Mouse (Mus musculus) heart, embryonic 10.5 days (tissue): ENCODE measurements at regions not wholly inside any gene's neighbourhood (a gene's known extent, or its start where the extent isn't known, plus 50 kb on each side); places are given as distances from the start of the nearest gene placed in this dataset.

Experiments used
- DNase-seq: peaks from one replicate; pipeline ENCODE4 v3.0.0-alpha.2; 2017; ENCODE audit warnings: low spot score
- H3K27ac ChIP-seq: fragments of 300-500 bp; sonication (generic); 2 replicates; pipeline ENCODE4 v1.5.1; 2016; ENCODE audit warnings: mild to moderate bottlenecking
- H3K27me3 ChIP-seq: fragments of 300-500 bp; sonication (generic); 2 replicates; pipeline ENCODE4 v1.6.1; 2016; ENCODE audit warnings: mild to moderate bottlenecking; ENCODE audit not compliant: poor library complexity, insufficient read depth, severe bottlenecking
- H3K36me3 ChIP-seq: fragments of 300-500 bp; sonication (generic); 2 replicates; pipeline ENCODE4 v1.6.1; 2016; ENCODE audit warnings: mild to moderate bottlenecking, moderate library complexity
- H3K4me1 ChIP-seq: fragments of 300-500 bp; sonication (generic); 2 replicates; pipeline ENCODE4 v1.6.1; 2016; ENCODE audit warnings: mild to moderate bottlenecking
- H3K4me3 ChIP-seq: fragments of 300-500 bp; sonication (generic); 2 replicates; pipeline ENCODE4 v1.5.1; 2016; ENCODE audit warnings: mild to moderate bottlenecking, moderate library complexity
- H3K9me3 ChIP-seq: fragments of 300-500 bp; sonication (generic); 2 replicates; pipeline ENCODE4 v1.6.1; 2016; ENCODE audit warnings: mild to moderate bottlenecking, moderate library complexity
- WGBS: fragments of 180-500 bp; shearing (Covaris S2); methylation state at CpG from one replicate; pipeline ENCODE4 v1.1.7; 2016; 5-methylcytosine and 5-hydroxymethylcytosine counted together

DNA sequence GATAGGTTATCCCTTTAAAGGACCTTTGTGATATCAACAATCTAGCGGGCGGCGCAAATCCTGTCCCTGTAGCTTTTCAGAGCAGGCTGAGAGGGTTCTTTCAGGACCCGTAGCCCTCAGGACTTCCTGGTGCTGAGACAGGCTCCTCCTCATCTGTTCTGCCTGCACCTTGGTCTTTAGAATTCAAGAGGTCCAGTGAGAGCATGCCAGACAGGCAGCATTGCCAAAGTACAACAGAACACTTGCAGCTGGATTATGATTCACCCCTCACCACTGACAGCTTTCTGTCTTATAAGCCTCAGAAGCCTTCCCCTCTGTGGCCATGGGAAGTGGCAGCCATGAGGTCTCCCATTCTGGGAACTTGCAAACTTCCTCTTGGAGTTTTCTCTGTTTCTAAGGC lies 216.0 kb upstream of the Irx2 start:
- Histone ChIP-seq H3K27me3 (peaks cover 19% of the 10 kb centered on the region; the same call in 1 of the 2 replicates), H3K27ac (no peak overlapping the region), H3K4me1 (no peaks in the 10 kb centered on the region), H3K9me3 (no peaks in the 10 kb centered on the region), H3K36me3 (no peaks in the 10 kb centered on the region), H3K4me3 (no peak overlapping the region)
- 81% methylated on average over 4 of the region's 4 CpGs for WGBS
- DNase-seq: no peak

- H3K27ac ChIP-seq: no peak overlapping the region
- no peaks in the 10 kb centered on the region for H3K36me3 ChIP-seq
- no peaks in the 10 kb centered on the region for H3K9me3 ChIP-seq
- H3K27me3 ChIP-seq: peaks cover 24% of the 10 kb centered on the region; the same call in 1 of the 2 replicates
- peaks cover 14% of the 10 kb centered on the region; the same call in 1 of the 2 replicates for H3K4me1 ChIP-seq
- DNase-seq: no peak
- H3K4me3 ChIP-seq: no peak overlapping the region
- WGBS: 86% methylated on average over 2 of the region's 2 CpGs
These were observed 211.6 kb upstream of the Irx2 start for GRCm38 (mm10) chr13:72416981-72417380.

DNA sequence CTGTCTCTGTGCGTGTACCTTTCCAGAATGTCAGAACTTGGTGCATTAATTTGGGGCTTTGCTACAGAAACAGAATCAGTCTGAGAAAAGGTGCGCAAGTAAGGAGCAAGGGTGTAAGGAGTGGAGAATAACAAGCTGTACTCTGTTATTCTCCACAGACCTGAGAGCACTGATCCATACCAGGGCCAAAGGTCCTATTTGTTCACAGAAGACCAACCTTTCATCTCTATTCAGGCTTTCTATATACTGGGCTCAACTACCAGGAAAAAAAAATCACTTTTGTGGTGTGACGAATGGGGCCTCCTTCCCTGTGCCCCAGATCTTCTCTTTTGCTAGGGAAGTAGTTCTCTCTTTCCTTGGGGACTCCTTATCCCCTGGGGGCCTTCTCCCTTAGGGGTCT lies 210.8 kb upstream of the Irx2 start:
- Histone ChIP-seq H3K27me3 (0 out of 2 replicates have a peak, but pooled peaks cover 19% of the 10 kb centered on the region), H3K36me3 (no peaks in the 10 kb centered on the region), H3K9me3 (no peaks in the 10 kb centered on the region), H3K4me3 (no peak overlapping the region), H3K27ac (no peak overlapping the region), H3K4me1 (peaks cover 14% of the 10 kb centered on the region; the same call in 1 of the 2 replicates)
- no peak for DNase-seq
- 90% methylated on average over 3 of the region's 3 CpGs for WGBS

GRCm38 (mm10) chr13:72418285-72418684 lies 210.3 kb upstream of the Irx2 start:
- 75% methylated on average over 2 of the region's 2 CpGs for WGBS
- H3K36me3 ChIP-seq: no peaks in the 10 kb centered on the region
- no peak overlapping the region for H3K4me3 ChIP-seq
- H3K27ac ChIP-seq: peak overlapping the region; percentile 49; the same call in 1 of the 2 replicates
- no peaks in the 10 kb centered on the region for H3K9me3 ChIP-seq
- 0 out of 2 replicates have a peak, but pooled peaks cover 15% of the 10 kb centered on the region for H3K27me3 ChIP-seq
- no peak for DNase-seq
- H3K4me1 ChIP-seq: peaks cover 14% of the 10 kb centered on the region; the same call in 1 of the 2 replicates

- H3K9me3 ChIP-seq: no peaks in the 10 kb centered on the region
- peak overlapping the region; percentile 48; the same call in 1 of the 2 replicates for H3K27ac ChIP-seq
- H3K4me3 ChIP-seq: no peak overlapping the region
- 0 out of 2 replicates have a peak, but pooled peaks cover 12% of the 10 kb centered on the region for H3K27me3 ChIP-seq
- no peaks in the 10 kb centered on the region for H3K36me3 ChIP-seq
- peak; percentile 89 for DNase-seq
- WGBS: 49% methylated on average over 4 of the region's 4 CpGs
- peaks cover 14% of the 10 kb centered on the region; the same call in 1 of the 2 replicates for H3K4me1 ChIP-seq
These were observed 209.1 kb upstream of the Irx2 start for GRCm38 (mm10) chr13:72419532-72419931.

DNA sequence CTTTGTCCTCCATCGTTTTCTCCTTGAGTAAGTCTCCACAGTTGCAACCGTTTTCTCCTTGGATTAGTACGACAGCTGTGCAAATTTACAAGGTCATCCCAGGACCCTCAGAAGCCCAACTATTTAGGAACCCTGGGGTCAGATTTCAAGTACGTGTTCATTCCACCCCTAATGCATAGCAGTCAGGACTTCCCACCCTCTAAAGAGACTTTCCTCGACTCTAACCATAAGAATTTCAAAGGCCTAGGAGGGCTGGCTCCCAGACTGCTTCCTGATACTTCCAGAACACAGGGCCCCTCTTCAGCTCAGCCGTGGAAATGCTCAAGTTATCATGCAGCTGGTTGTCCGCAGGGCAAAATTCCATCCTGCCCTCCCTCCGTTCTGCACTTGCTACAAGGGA lies 202.7 kb upstream of the Irx2 start:
- Histone ChIP-seq H3K27ac (peak overlapping the region; percentile 10; the same call in 1 of the 2 replicates), H3K4me3 (no peak overlapping the region), H3K9me3 (no peaks in the 10 kb centered on the region), H3K4me1 (peaks cover 11% of the 10 kb centered on the region), H3K27me3 (0 out of 2 replicates have a peak, but pooled peaks cover 5% of the 10 kb centered on the region), H3K36me3 (no peaks in the 10 kb centered on the region)
- WGBS: 46% methylated on average over 8 of the region's 8 CpGs
- no peak for DNase-seq

DNA sequence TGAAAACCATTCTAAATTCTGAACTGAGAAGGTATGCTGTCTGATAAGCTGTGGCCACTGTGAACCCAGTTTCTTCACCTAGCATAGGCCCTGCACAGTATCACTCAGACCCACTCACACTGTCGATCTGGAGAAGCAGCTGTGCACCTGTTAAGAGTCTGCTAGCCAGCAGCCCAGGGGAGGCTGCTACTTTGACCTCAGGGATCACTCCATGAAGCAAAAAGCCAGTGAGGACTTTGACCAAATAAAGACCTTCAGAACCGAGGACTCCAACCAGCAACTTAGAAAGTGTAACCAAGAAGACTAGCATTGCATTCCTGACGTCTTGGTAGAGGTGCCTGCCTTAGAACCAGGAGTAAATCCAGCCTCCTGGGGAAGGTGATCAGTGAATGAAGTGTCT lies 183.3 kb upstream of the Irx2 start:
- WGBS: 67% methylated on average over 3 of the region's 3 CpGs
- Histone ChIP-seq H3K36me3 (no peaks in the 10 kb centered on the region), H3K4me1 (no peaks in the 10 kb centered on the region), H3K4me3 (no peak overlapping the region), H3K27me3 (no peaks in the 10 kb centered on the region), H3K9me3 (no peaks in the 10 kb centered on the region), H3K27ac (no peak overlapping the region)
- DNase-seq: no peak

DNA sequence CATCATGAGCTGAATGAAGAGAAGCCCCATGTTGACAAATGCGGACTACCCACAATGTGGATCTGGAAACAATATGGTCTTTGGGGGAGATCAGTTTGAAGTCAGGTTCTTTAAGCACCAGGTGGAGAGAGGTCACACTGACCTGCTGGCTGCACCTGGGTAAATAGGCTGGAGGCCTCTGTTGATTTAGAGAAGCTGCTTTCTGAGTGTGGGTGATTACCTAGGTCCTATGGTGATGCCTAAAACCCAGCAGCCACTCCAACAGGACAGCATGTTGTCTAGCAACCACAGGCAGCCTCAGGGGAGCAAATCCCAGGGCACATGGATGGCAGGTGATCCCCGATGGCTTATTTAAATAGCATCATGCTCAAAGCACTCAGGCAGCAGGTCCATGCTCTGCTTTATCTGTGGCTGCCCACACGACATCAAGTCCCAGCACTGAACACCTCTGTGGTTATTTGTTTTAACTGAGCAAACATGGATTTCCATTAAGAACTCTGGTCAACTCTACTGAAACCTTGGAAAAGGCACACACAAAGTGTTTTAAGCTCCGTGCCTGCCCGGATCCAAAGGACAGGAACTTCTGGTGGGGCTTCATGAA lies 180.1 kb upstream of the Irx2 start:
- no peak overlapping the region for H3K27ac ChIP-seq
- 78% methylated on average over 5 of the region's 5 CpGs for WGBS
- H3K36me3 ChIP-seq: no peaks in the 10 kb centered on the region
- no peaks in the 10 kb centered on the region for H3K4me1 ChIP-seq
- no peaks in the 10 kb centered on the region for H3K27me3 ChIP-seq
- no peaks in the 10 kb centered on the region for H3K9me3 ChIP-seq
- DNase-seq: no peak
- no peak overlapping the region for H3K4me3 ChIP-seq

- Histone ChIP-seq H3K36me3 (no peaks in the 10 kb centered on the region), H3K9me3 (no peaks in the 10 kb centered on the region), H3K4me3 (no peak overlapping the region), H3K27ac (no peak overlapping the region), H3K27me3 (peaks cover 13% of the 10 kb centered on the region; the same call in 1 of the 2 replicates), H3K4me1 (peaks cover 13% of the 10 kb centered on the region; the same call in 1 of the 2 replicates)
- no peak for DNase-seq
- WGBS: 80% methylated on average over 7 of the region's 7 CpGs
These were observed 133.3 kb upstream of the Irx2 start for GRCm38 (mm10) chr13:72495353-72495752.

DNA sequence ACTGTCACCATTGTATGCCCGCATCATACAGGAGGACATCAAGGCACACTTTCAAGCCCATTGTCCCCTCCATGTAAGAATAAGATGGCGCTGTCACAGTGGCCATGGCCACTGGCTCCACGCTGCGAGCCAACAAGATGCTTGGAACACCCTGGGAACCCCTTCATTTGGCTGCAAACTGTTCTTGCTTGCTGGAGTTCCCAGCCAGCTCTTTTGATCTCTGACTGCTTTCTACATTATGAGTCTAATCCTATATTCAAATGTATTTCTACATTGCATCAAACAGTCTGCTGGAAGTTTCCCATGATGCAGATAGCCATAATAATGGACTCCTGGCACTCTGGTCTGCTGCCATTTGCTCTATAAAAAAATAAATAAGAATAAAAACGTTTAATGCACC lies 131.6 kb upstream of the Irx2 start:
- WGBS: 68% methylated on average over 5 of the region's 5 CpGs
- no peaks in the 10 kb centered on the region for H3K36me3 ChIP-seq
- no peak for DNase-seq
- H3K4me3 ChIP-seq: no peak overlapping the region
- no peaks in the 10 kb centered on the region for H3K9me3 ChIP-seq
- H3K27ac ChIP-seq: no peak overlapping the region
- peaks cover 13% of the 10 kb centered on the region; the same call in 1 of the 2 replicates for H3K27me3 ChIP-seq
- H3K4me1 ChIP-seq: peaks cover 13% of the 10 kb centered on the region; the same call in 1 of the 2 replicates

DNA sequence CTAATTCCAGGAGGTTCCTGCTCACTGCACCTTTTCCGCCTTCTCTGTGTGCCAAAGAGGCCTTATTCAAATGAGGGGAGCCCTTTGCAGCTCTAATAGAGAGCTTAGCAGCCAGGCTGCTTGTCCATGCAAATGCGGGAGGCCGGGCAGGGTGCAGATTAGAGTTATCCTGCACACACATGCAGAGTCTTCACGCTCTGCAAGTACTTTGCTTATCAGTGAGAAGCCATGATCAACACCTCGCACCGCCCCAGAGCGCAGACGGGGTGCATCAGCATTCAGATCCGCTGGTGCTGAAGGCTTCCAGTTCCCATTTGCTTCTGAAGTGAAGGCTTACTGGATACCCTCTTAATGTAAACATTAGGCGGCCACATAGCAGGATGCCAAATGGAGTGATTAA lies 131.1 kb upstream of the Irx2 start:
- 5% methylated on average over 10 of the region's 10 CpGs for WGBS
- Histone ChIP-seq H3K27me3 (peaks cover 16% of the 10 kb centered on the region), H3K9me3 (no peaks in the 10 kb centered on the region), H3K36me3 (no peaks in the 10 kb centered on the region), H3K4me1 (peaks cover 13% of the 10 kb centered on the region; the same call in 1 of the 2 replicates), H3K4me3 (peak overlapping the region; percentile 24; the same call in 1 of the 2 replicates), H3K27ac (no peak overlapping the region)
- peak; percentile 85 for DNase-seq

- 89% methylated on average over 4 of the region's 4 CpGs for WGBS
- Histone ChIP-seq H3K4me3 (no peak overlapping the region), H3K4me1 (no peaks in the 10 kb centered on the region), H3K9me3 (no peaks in the 10 kb centered on the region), H3K27ac (no peak overlapping the region), H3K27me3 (peaks cover 3% of the 10 kb centered on the region; the same call in 1 of the 2 replicates), H3K36me3 (no peaks in the 10 kb centered on the region)
- no peak for DNase-seq
These were observed 122.7 kb upstream of the Irx2 start for GRCm38 (mm10) chr13:72505954-72506353.

- Histone ChIP-seq H3K36me3 (no peaks in the 10 kb centered on the region), H3K9me3 (no peaks in the 10 kb centered on the region), H3K27ac (no peak overlapping the region), H3K4me1 (no peaks in the 10 kb centered on the region), H3K4me3 (no peak overlapping the region), H3K27me3 (no peaks in the 10 kb centered on the region)
- 83% methylated on average over 4 of the region's 4 CpGs for WGBS
- DNase-seq: peak; percentile 57
These were observed 90.0 kb upstream of the Irx2 start for GRCm38 (mm10) chr13:72538633-72539032.
